Mouse (Mus musculus) kidney, adult 2 months (tissue): ENCODE measurements around the gene Slx1b.

Experiments
- CTCF ChIP-seq: fragments of 200-500 bp; conservative IDR thresholded peaks from 2 replicates; pipeline ENCODE4 v1.5.1; 2011; ENCODE audit warnings: low read depth, mild to moderate bottlenecking, control low read depth, low read length, moderate library complexity, mixed read lengths; ENCODE audit not compliant: insufficient read depth, insufficient read length
- POLR2A ChIP-seq: fragments of 200-500 bp; IDR thresholded peaks from one replicate; pipeline ENCODE4 v1.6.1; 2011; ENCODE audit warnings: low read depth, low read length, control low read depth

GRCm38 (mm10) chr7:126657522-126657921, 38.1 kb downstream of the Slx1b start:
- TF ChIP-seq CTCF (no peak), POLR2A (no peak)
